Mouse (Mus musculus) megakaryocyte, embryonic 14.5 days (primary cell): ENCODE measurements around the gene Trim14. TPM values are rescaled to one million over a fixed set of nuclear protein-coding genes. Genes with fewer than 3 reads are reported as not detected.
"Not testable (repeated sequence)": the region's sequence is repeated elsewhere in the genome, so short reads cannot be mapped to it uniquely, and the experiment has no call there.

Experiments used
- H3K27me3 ChIP-seq: replicated peaks from 2 replicates; pipeline ENCODE3; 2012; ENCODE audit warnings: inconsistent platforms
- H3K36me3 ChIP-seq: replicated peaks from 2 replicates; pipeline ENCODE3; 2012; ENCODE audit warnings: low read length, inconsistent platforms, mixed read lengths
- H3K4me1 ChIP-seq: 2 replicates; pipeline ENCODE4 v1.6.1; 2012; ENCODE audit warnings: inconsistent platforms
- H3K4me3 ChIP-seq: replicated peaks from 2 replicates; pipeline ENCODE3; 2012; ENCODE audit warnings: moderate library complexity, mild to moderate bottlenecking, inconsistent platforms
- H3K9me3 ChIP-seq: 2 replicates; pipeline ENCODE4 v1.6.1; 2012; ENCODE audit warnings: inconsistent platforms
- FLI1 ChIP-seq: IDR thresholded peaks from 2 replicates; pipeline ENCODE4 v1.6.1; 2012; ENCODE audit warnings: low read length, inconsistent platforms, mixed read lengths
- GATA1 ChIP-seq: IDR thresholded peaks from 3 replicates; pipeline ENCODE4 v1.6.1; 2012; ENCODE audit warnings: mixed read lengths, low read length, inconsistent platforms, borderline replicate concordance
- polyA plus RNA-seq: library from polyadenylated mRNA; stranded (reverse); fragments of >175 nt; gene quantifications from 2 replicates; pipeline ENCODE4 v1.2.3, GENCODE M21; 2012; ENCODE audit warnings: low replicate concordance; ENCODE audit not compliant: insufficient read depth

Trim14 gene
- 2.0 and 8.1 TPM in 2 replicates for polyA plus RNA-seq

GRCm38 (mm10) chr4:46535840-46536361 lies at the start of gene Trim14:
Gene Trim14 (minus strand): TSS chr4:46536141.
- Histone ChIP-seq H3K27me3 (peaks cover 15% of the 10 kb centered on the region), H3K36me3 (peaks cover 44% of the 10 kb centered on the region), H3K4me1 (peaks cover 50% of the 10 kb centered on the region), H3K9me3 (no peaks in the 10 kb centered on the region), H3K4me3 (peak within 1 kb of the TSS; percentile 94)
- no peak for TF ChIP-seq GATA1

GRCm38 (mm10) chr4:46585041-46585810 lies 49.3 kb upstream of the Trim14 start:
- peaks cover 48% of the 10 kb centered on the region for H3K4me1 ChIP-seq
- TF ChIP-seq FLI1: no peak
- no peak for TF ChIP-seq GATA1
- H3K27me3 ChIP-seq: no peaks in the 10 kb centered on the region
- H3K9me3 ChIP-seq: no peaks in the 10 kb centered on the region
- H3K36me3 ChIP-seq: no peaks in the 10 kb centered on the region
- H3K4me3 ChIP-seq: peak overlapping the region; percentile 74

GRCm38 (mm10) chr4:46584536-46584935 lies 48.6 kb upstream of the Trim14 start:
- H3K4me3 ChIP-seq, H3K27me3 ChIP-seq, H3K9me3 ChIP-seq, H3K36me3 ChIP-seq: not testable (repeated sequence)
- peaks cover 41% of the 10 kb centered on the region for H3K4me1 ChIP-seq

- H3K27me3 ChIP-seq, H3K4me3 ChIP-seq, H3K9me3 ChIP-seq, H3K36me3 ChIP-seq: not testable (repeated sequence)
- peaks cover 37% of the 10 kb centered on the region for H3K4me1 ChIP-seq
These were observed 48.1 kb upstream of the Trim14 start for GRCm38 (mm10) chr4:46584084-46584483.

- H3K4me1 ChIP-seq: peaks cover 23% of the 10 kb centered on the region
- not testable (repeated sequence) for H3K9me3 ChIP-seq, H3K27me3 ChIP-seq, H3K4me3 ChIP-seq, H3K36me3 ChIP-seq
These were observed 46.1 kb upstream of the Trim14 start for GRCm38 (mm10) chr4:46582024-46582423.

- H3K27me3 ChIP-seq, H3K36me3 ChIP-seq, H3K4me3 ChIP-seq, H3K9me3 ChIP-seq: not testable (repeated sequence)
- H3K4me1 ChIP-seq: peaks cover 19% of the 10 kb centered on the region
These were observed 45.6 kb upstream of the Trim14 start for GRCm38 (mm10) chr4:46581577-46581976.

GRCm38 (mm10) chr4:46580799-46581243 lies 44.9 kb upstream of the Trim14 start:
- not testable (repeated sequence) for H3K4me3 ChIP-seq, H3K36me3 ChIP-seq, H3K27me3 ChIP-seq, H3K9me3 ChIP-seq
- peaks cover 11% of the 10 kb centered on the region for H3K4me1 ChIP-seq

- not testable (repeated sequence) for H3K4me3 ChIP-seq, H3K27me3 ChIP-seq, H3K36me3 ChIP-seq, H3K9me3 ChIP-seq
- H3K4me1 ChIP-seq: peaks cover 11% of the 10 kb centered on the region
These were observed 42.9 kb upstream of the Trim14 start for GRCm38 (mm10) chr4:46578796-46579346.

GRCm38 (mm10) chr4:46578228-46578627 lies 42.3 kb upstream of the Trim14 start:
- no peaks in the 10 kb centered on the region for H3K27me3 ChIP-seq
- peaks cover 4% of the 10 kb centered on the region for H3K9me3 ChIP-seq
- H3K4me3 ChIP-seq: no peak overlapping the region
- peaks cover 2% of the 10 kb centered on the region for H3K36me3 ChIP-seq
- peaks cover 17% of the 10 kb centered on the region for H3K4me1 ChIP-seq
- no peak for TF ChIP-seq GATA1
- no peak for TF ChIP-seq FLI1

- H3K27me3 ChIP-seq, H3K4me3 ChIP-seq, H3K9me3 ChIP-seq: not testable (repeated sequence)
- Histone ChIP-seq H3K36me3 (peaks cover 14% of the 10 kb centered on the region), H3K4me1 (peaks cover 25% of the 10 kb centered on the region)
These were observed 39.8 kb upstream of the Trim14 start for GRCm38 (mm10) chr4:46575509-46576284.

- TF ChIP-seq FLI1 (no peak), GATA1 (no peak)
- H3K4me3 ChIP-seq: peak overlapping the region; percentile 77
These were observed 38.9 kb upstream of the Trim14 start for GRCm38 (mm10) chr4:46574841-46575240.

More at GRCm38 (mm10) chr4:46574841-46575240, 38.9 kb upstream of the Trim14 start:
- Histone ChIP-seq H3K27me3 (no peaks in the 10 kb centered on the region), H3K36me3 (peaks cover 14% of the 10 kb centered on the region), H3K4me1 (peaks cover 28% of the 10 kb centered on the region), H3K9me3 (peaks cover 10% of the 10 kb centered on the region)
